Mouse (Mus musculus) layer of hippocampus, adult 8-10 months (tissue): ENCODE measurements around the gene Exoc6. TPM values are rescaled to one million over a fixed set of nuclear protein-coding genes. Genes with fewer than 3 reads are reported as not detected.

ENCODE experiments used
- DNase-seq, 2 experiments: peaks; one replicate each; pipeline ENCODE4 v3.0.0; 2022; ENCODE audit warnings: low spot score in 2 of 2
- total RNA-seq, 4 experiments: library from RNA; stranded (reverse); gene quantifications; 2 replicates each; pipeline ENCODE4 v1.2.4; 2022

Exoc6 gene
- total RNA-seq, 4 experiments from 2014 or later = 47.4 to 51.6 (median 48.0) TPM

- no peak for DNase-seq
Observed at GRCm38 (mm10) chr19:37686941-37687850, 137.0 kb downstream of the Exoc6 start.

DNA sequence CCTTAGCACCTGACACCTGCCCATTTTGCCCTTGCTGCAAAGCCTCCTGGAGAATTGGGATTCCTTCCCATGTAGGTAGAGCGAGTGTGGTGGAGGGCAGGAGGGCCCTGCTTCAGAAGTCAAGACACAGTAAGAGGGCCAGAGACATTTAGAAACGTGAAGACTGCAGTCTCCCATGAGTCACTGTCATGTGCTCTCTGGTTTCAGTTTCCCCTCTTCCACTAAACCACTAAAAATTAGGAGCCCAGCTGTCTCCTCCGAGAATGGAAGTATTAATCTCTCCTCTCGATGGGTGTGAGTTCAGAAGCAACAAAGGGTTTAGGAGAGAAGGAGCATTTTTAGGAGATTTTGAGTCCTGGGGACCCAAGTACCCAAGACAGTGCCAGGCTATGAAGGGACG, 139.3 kb downstream of the Exoc6 start:
- DNase-seq = no peak

DNA sequence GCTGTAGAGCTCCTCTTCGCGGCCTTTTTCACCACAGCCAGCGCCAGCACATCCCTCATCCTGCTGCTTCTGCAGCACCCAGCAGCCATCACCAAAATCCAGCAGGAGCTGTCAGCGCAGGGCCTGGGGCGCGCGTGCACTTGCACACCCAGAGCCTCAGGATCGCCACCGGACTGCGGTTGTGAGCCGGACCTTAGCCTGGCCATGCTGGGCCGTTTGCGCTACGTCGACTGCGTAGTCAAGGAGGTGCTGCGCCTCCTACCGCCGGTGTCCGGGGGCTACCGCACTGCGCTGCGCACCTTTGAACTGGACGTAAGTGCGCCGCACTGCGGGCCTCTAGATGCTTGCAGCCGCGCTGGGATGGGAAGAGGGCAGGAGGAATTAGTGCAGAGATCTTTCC, 140.5 kb downstream of the Exoc6 start:
- DNase-seq = no peak

- no peak for DNase-seq
Observed at GRCm38 (mm10) chr19:37692879-37693278, 142.7 kb downstream of the Exoc6 start.

GRCm38 (mm10) chr19:37695146-37695545, 144.9 kb downstream of the Exoc6 start:
- no peak for DNase-seq

- no peak for DNase-seq
Observed at GRCm38 (mm10) chr19:37695762-37696602, 145.8 kb downstream of the Exoc6 start.

DNA sequence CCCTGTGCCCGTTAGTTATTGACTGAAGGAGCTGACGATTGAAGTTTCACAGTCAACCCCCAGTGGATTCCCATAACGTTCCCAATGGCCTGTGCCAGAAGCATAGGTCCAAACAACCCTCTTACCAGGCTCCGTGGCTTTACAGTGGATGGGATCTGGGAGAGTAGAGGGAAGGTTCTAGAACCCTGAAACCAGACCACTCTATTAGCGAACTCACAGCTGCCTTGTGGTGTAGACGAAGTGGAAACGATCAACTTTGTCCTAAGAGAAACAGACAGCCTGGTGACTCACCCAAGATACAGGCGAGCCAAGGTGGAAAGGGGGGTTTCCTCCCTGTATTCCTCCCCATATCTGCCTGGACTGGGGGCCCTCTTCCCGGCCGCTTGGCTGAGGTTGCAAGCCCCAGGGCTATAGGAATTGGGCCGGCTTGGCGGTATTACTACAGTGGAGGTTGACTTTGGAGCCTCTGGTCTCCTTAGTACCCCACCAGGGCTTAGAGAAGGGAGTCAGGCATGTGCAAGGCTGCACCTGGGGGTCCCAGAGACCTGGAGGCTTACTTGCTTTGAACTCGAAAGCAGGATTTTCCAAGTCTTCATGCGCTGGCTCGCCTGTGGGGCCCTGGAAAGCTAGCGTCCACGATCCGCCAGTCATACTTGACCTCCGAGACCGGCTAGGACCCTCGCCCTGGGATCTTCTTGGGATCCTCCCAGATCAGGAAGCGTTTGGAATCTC, 146.6 kb downstream of the Exoc6 start:
- no peak for DNase-seq

DNA sequence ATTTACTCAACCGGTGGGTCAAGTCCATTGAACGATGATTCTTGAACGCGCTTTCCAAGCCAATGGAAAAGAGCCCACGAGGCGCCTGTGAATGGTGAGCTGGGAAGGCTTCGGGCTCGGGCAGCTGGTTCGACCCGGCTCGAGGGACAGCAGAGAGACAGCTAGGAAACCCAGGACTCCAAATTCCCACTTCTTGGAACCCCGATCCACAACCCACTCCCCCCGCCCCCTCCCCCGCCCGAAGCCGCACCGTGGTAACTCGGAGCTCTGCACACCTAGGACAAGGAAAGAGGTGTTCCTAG, 147.1 kb downstream of the Exoc6 start:
- DNase-seq = no peak

DNA sequence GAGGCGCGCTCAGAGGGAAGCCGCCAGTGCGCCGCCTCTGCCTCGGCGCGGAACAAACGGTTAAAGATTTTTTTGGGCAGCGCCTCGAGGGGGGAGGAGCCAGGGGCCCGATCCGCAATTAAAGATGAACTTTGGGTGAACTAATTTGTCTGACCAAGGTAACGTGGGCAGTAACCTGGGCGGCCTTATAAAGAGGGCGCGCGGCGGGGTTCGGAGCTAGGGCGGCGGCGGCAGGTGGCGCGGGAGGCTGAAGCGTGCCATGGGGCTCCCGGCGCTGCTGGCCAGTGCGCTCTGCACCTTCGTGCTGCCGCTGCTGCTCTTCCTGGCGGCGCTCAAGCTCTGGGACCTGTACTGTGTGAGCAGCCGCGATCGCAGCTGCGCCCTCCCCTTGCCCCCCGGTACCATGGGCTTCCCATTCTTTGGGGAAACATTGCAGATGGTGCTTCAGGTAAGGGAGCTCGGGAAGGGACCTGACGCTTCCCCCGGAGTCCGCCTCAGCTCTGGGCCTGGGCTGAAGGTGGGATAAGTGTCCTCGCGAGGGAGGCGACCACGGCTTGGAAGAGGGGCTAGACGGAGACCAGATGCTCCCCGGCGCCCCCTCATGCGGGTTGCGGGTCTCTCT, 147.5 kb downstream of the Exoc6 start, which contains the start of gene Cyp26a1:
Gene Cyp26a1, plus strand, starts transcription at position 148 of the 622 bp plus-strand sequence.
- DNase-seq = no peak

- no peak for DNase-seq
Observed at GRCm38 (mm10) chr19:37698273-37699160, 148.3 kb downstream of the Exoc6 start.

DNA sequence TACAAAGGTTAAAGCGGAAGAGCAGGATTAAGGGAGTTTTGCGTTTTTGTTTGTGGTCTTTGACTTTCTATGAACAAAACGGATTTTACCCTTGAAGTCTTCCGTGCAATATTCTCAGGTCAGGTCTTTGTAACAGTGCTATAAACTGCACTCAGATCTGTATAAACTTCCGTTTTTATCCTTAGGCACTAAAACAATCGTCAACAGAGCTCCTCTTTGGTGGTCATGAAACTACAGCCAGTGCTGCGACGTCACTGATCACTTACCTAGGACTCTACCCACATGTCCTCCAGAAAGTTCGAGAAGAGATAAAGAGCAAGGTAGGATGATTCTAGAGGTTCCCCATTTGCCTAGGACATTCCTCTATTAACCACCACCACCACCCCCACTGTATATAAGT, 149.5 kb downstream of the Exoc6 start:
- DNase-seq = no peak

- no peak for DNase-seq
Observed at GRCm38 (mm10) chr19:37702377-37703076, 152.3 kb downstream of the Exoc6 start.

- DNase-seq = peak; percentile 32 to 69
Observed at GRCm38 (mm10) chr19:37703902-37704509, 153.8 kb downstream of the Exoc6 start.

GRCm38 (mm10) chr19:37705722-37706121, 155.5 kb downstream of the Exoc6 start:
- no peak for DNase-seq

- no peak for DNase-seq
Observed at GRCm38 (mm10) chr19:37714681-37715080, 164.5 kb downstream of the Exoc6 start.

- DNase-seq = no peak
Observed at GRCm38 (mm10) chr19:37715980-37716379, 165.8 kb downstream of the Exoc6 start.

- DNase-seq = no peak
Observed at GRCm38 (mm10) chr19:37716524-37717175, 166.4 kb downstream of the Exoc6 start.

GRCm38 (mm10) chr19:37719166-37719565, 168.9 kb downstream of the Exoc6 start:
- no peak for DNase-seq

DNA sequence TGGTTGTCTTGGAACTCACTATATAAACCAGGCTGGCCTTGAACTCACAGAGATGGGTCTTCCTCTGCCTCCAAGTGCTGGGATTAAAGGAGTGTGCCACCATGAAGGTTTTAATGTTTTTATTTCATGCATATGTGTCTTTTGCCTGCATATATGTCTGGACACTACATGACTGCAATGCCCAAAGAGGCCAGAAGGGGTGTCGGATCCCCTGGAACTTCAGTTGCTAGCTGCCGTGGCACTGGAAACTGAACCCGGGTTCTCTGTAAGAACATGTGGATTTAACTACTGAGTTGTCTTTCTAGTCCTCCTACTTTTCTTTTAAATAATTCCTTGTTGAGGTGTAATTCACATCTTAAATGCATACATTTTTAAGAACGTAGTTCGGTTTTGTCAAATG, 174.4 kb downstream of the Exoc6 start:
- no peak for DNase-seq
